Mouse (Mus musculus): ENCODE results near the gene Cfap74. TPM values are rescaled to one million over a fixed set of nuclear protein-coding genes. Genes with fewer than 3 reads are reported as not detected.

The Cfap74 gene
- polyA plus RNA-seq, 1 experiment = 2.0 TPM

- Histone ChIP-seq H3K27ac (ENCODE audit: insufficient read depth, low read length) (no peak overlapping the region), H3K4me1 (ENCODE audit: control insufficient read depth, insufficient read depth, low read length) (no peaks in the 10 kb centered on the region), H3K4me3 (ENCODE audit: insufficient read depth, low read length) (no peak overlapping the region)
- TF ChIP-seq CTCF (IDR thresholded peaks at IDR 0.05; ENCODE audit: borderline replicate concordance, insufficient read depth, low read length) (no peak), POLR2A (IDR thresholded peaks at IDR 0.05; ENCODE audit: low read depth, low read length) (no peak)
Measured at GRCm38 (mm10) chr4:155370737-155371715, 38.0 kb upstream of the Cfap74 start.

DNA sequence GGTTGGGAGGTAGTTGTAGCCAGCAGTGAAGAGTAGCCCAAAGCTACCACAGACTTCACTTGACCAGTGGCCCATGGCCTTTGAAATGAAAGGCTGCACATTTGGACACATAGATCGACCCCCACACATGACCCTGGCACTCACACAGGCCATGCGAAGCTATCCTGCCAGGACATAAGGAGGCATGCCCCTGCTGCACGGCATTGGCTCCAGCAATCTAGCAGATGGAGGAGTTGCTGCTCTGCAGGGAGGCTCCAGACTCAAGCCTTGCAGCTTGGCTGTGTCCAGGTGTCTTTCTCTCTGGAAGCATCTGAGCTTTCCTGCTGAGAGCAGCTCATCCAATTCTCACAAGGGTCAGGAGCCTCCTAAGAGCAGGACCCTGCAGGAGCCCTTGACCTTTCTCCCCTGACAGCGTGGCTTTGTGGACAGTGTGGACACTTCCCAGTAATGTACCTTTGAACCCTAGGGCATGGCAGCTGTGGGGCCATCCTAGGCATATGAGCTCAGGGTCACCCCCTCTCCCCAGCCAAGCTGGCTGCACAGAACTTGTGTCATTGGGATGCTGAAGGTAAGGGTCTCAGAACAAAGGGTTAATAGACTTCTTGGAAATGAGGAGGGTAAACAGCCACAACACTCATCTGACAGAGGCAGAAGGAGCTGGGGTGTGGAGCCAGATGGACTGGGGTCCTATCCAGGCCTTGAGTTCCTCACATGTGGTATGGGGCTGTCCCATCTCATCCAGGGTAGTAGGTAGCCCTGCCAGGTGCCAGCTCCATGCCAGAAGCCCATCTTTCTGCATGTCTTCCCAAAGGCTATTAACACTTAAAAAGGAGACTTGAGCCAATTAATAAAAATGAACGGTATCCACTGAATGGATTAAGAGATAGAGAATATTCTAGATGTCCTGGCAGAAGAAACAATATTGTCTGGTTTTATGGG is 36.9 kb upstream of the Cfap74 start:
- no peak for TF ChIP-seq CTCF (IDR thresholded peaks at IDR 0.05; ENCODE audit: borderline replicate concordance, insufficient read depth, low read length)
- TF ChIP-seq POLR2A (IDR thresholded peaks at IDR 0.05; ENCODE audit: low read depth, low read length) = no peak
- Histone ChIP-seq H3K27ac (ENCODE audit: insufficient read depth, low read length) (no peak overlapping the region), H3K4me1 (ENCODE audit: control insufficient read depth, insufficient read depth, low read length) (no peaks in the 10 kb centered on the region), H3K4me3 (ENCODE audit: insufficient read depth, low read length) (no peak overlapping the region)

DNA sequence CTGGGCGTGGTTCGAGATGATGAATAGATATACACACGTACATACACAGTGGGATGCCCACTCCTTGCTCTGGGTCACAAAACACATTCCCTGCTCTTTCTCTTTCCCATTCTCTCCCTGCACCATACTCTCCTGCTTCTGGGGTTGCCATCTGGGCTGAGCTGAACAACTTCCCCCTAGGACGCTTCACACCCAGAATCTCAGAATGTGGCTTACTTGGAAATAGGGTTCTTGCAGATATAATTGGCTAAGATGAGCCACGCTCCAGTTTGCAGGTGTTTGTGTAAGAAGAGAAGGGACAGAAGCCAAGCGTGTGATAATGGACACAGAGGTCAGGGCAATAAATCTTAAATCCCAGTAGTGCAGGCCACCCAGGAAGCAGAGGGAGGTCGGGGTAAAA is 27.0 kb upstream of the Cfap74 start:
- no peak overlapping the region for H3K4me3 ChIP-seq (ENCODE audit: insufficient read depth, low read length)
- no peak for TF ChIP-seq POLR2A (IDR thresholded peaks at IDR 0.05; ENCODE audit: low read depth, low read length)
- TF ChIP-seq CTCF (IDR thresholded peaks at IDR 0.05; ENCODE audit: borderline replicate concordance, insufficient read depth, low read length) = no peak
- no peaks in the 10 kb centered on the region for H3K4me1 ChIP-seq (ENCODE audit: control insufficient read depth, insufficient read depth, low read length)
- no peak overlapping the region for H3K27ac ChIP-seq (ENCODE audit: insufficient read depth, low read length)

DNA sequence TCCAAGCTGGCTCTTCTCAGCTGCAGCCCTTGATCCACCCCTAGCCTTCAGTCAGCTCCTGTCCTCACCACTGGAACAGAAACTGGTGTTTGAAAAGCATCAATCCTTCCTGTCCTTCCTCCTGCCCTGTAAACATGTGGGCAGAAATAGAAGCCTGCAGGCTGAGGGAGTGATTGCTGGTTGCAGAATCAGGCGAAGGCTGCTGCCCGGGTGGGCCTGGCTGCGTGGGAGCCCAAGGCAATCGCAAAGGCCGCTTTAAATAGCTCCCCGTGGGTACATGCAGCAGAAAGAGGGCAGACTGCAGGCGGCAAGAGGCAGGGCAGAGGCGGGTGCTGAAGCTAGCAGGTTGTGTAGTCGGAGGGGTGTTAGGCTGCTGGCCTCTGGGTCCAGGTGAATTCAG is 26.2 kb upstream of the Cfap74 start:
- H3K4me3 ChIP-seq (ENCODE audit: insufficient read depth, low read length) = no peak overlapping the region
- TF ChIP-seq POLR2A (IDR thresholded peaks at IDR 0.05; ENCODE audit: low read depth, low read length) = no peak
- no peak for TF ChIP-seq CTCF (IDR thresholded peaks at IDR 0.05; ENCODE audit: borderline replicate concordance, insufficient read depth, low read length)
- H3K27ac ChIP-seq (ENCODE audit: insufficient read depth, low read length) = no peak overlapping the region
- H3K4me1 ChIP-seq (ENCODE audit: control insufficient read depth, insufficient read depth, low read length) = no peaks in the 10 kb centered on the region

- Histone ChIP-seq H3K4me3 (ENCODE audit: insufficient read depth, low read length) (no peak overlapping the region), H3K27ac (ENCODE audit: insufficient read depth, low read length) (no peak overlapping the region), H3K4me1 (ENCODE audit: control insufficient read depth, insufficient read depth, low read length) (no peaks in the 10 kb centered on the region)
- no peak for TF ChIP-seq CTCF (IDR thresholded peaks at IDR 0.05; ENCODE audit: borderline replicate concordance, insufficient read depth, low read length)
- TF ChIP-seq POLR2A (IDR thresholded peaks at IDR 0.05; ENCODE audit: low read depth, low read length) = no peak
Measured at GRCm38 (mm10) chr4:155383326-155383725, 25.7 kb upstream of the Cfap74 start.

DNA sequence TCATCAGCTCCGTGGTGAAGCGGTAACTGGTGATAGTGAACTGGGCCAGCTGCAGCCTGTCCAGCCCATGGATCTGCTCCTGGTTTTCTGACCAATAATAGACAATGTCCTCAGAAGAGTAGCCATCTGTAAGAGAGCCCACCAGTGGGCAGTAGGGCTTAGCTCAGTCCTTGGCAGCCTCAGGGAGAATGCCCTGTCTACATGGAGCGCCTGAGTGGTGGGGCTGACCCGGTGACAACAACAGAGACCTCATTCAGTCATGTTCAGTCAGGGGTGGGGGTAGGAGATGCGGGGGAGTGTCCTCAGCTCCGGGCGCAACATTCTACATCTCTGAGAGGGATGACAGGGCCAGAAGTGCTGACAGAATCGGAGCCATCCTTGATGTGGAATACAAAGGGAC is 21.8 kb upstream of the Cfap74 start:
- TF ChIP-seq CTCF (IDR thresholded peaks at IDR 0.05; ENCODE audit: borderline replicate concordance, insufficient read depth, low read length) = no peak
- no peak for TF ChIP-seq POLR2A (IDR thresholded peaks at IDR 0.05; ENCODE audit: low read depth, low read length)
- Histone ChIP-seq H3K4me3 (ENCODE audit: insufficient read depth, low read length) (no peak overlapping the region), H3K27ac (ENCODE audit: insufficient read depth, low read length) (no peak overlapping the region), H3K4me1 (ENCODE audit: control insufficient read depth, insufficient read depth, low read length) (no peaks in the 10 kb centered on the region)

GRCm38 (mm10) chr4:155395471-155395870 is 13.5 kb upstream of the Cfap74 start:
- no peaks in the 10 kb centered on the region for H3K4me1 ChIP-seq (ENCODE audit: control insufficient read depth, insufficient read depth, low read length)
- TF ChIP-seq POLR2A (IDR thresholded peaks at IDR 0.05; ENCODE audit: low read depth, low read length) (no peak), CTCF (IDR thresholded peaks at IDR 0.05; ENCODE audit: borderline replicate concordance, insufficient read depth, low read length) (no peak)

GRCm38 (mm10) chr4:155396751-155397150 is 12.2 kb upstream of the Cfap74 start:
- TF ChIP-seq CTCF (IDR thresholded peaks at IDR 0.05; ENCODE audit: borderline replicate concordance, insufficient read depth, low read length) = no peak
- no peak for TF ChIP-seq POLR2A (IDR thresholded peaks at IDR 0.05; ENCODE audit: low read depth, low read length)
- Histone ChIP-seq H3K27ac (ENCODE audit: insufficient read depth, low read length) (no peak overlapping the region), H3K4me1 (ENCODE audit: control insufficient read depth, insufficient read depth, low read length) (no peaks in the 10 kb centered on the region), H3K4me3 (ENCODE audit: insufficient read depth, low read length) (no peak overlapping the region)

More at GRCm38 (mm10) chr4:155395471-155395870, 13.5 kb upstream of the Cfap74 start:
- no peak overlapping the region for H3K4me3 ChIP-seq (ENCODE audit: insufficient read depth, low read length)
- H3K27ac ChIP-seq (ENCODE audit: insufficient read depth, low read length) = no peak overlapping the region

GRCm38 (mm10) chr4:155397511-155398221 is 11.3 kb upstream of the Cfap74 start, which contains the start of gene Gabrd:
Gabrd (minus strand) TSS chr4:155398112.
- H3K27ac ChIP-seq (ENCODE audit: insufficient read depth, low read length) = no peak within 1 kb of the TSS
- no peak within 1 kb of the TSS for H3K4me3 ChIP-seq (ENCODE audit: insufficient read depth, low read length)
- no peaks in the 10 kb centered on the region for H3K4me1 ChIP-seq (ENCODE audit: control insufficient read depth, insufficient read depth, low read length)
- TF ChIP-seq CTCF (IDR thresholded peaks at IDR 0.05; ENCODE audit: borderline replicate concordance, insufficient read depth, low read length) (no peak), POLR2A (IDR thresholded peaks at IDR 0.05; ENCODE audit: low read depth, low read length) (no peak)
